Mouse (Mus musculus) kidney, embryonic 14.5 days (tissue): ENCODE data around the gene Efcab11. TPM values are rescaled to one million over a fixed set of nuclear protein-coding genes. Genes with fewer than 3 reads are reported as not detected.

Source experiments
- ATAC-seq: fragments of 200-750 bp; cut with Nextera tagmentation; 2 replicates; pipeline ENCODE4 v1.8.0; 2017; ENCODE audit warnings: moderate number of reproducible peaks, mild to moderate bottlenecking, moderate TSS enrichment, moderate library complexity; ENCODE audit not compliant: low FRiP score, low TSS enrichment
- H3K27ac ChIP-seq: fragments of 300-500 bp; sonication (generic); 2 replicates; pipeline ENCODE4 v1.5.1; 2014; ENCODE audit warnings: low read depth, mild to moderate bottlenecking, low read length, moderate library complexity, mixed read lengths
- H3K27me3 ChIP-seq: fragments of 300-500 bp; sonication (generic); 2 replicates; pipeline ENCODE4 v1.6.1; 2014; ENCODE audit warnings: mild to moderate bottlenecking, low read length; ENCODE audit not compliant: control insufficient read depth, insufficient read depth
- H3K36me3 ChIP-seq: fragments of 300-500 bp; sonication (generic); 2 replicates; pipeline ENCODE4 v1.6.1; 2014; ENCODE audit warnings: low read length, mixed read lengths; ENCODE audit not compliant: control insufficient read depth, insufficient read depth
- H3K4me1 ChIP-seq: fragments of 300-500 bp; sonication (generic); 2 replicates; pipeline ENCODE4 v1.6.1; 2014; ENCODE audit warnings: low read length, mixed read lengths; ENCODE audit not compliant: control insufficient read depth, insufficient read depth
- H3K4me2 ChIP-seq: fragments of 300-500 bp; sonication (generic); replicated peaks from 2 replicates; pipeline ENCODE4 v1.6.1; 2014; ENCODE audit warnings: low read depth, mild to moderate bottlenecking, low read length
- H3K4me3 ChIP-seq: fragments of 300-500 bp; sonication (generic); 2 replicates; pipeline ENCODE4 v1.5.1; 2014; ENCODE audit warnings: mild to moderate bottlenecking, low read length
- H3K9ac ChIP-seq: fragments of 300-500 bp; sonication (generic); 2 replicates; pipeline ENCODE4 v1.6.1; 2014; ENCODE audit warnings: low read depth, mild to moderate bottlenecking, low read length, moderate library complexity
- H3K9me3 ChIP-seq: fragments of 300-500 bp; sonication (generic); 2 replicates; pipeline ENCODE4 v1.6.1; 2016; ENCODE audit warnings: low read length; ENCODE audit not compliant: control insufficient read depth
- WGBS: fragments of 180-500 bp; shearing (Covaris S2); extraction: QIAGEN DNeasy Blood & Tissue Kit; methylation state at CpG from one replicate; pipeline ENCODE4 v1.1.7; 2014; 5-methylcytosine and 5-hydroxymethylcytosine counted together
- polyA plus RNA-seq: library from polyadenylated mRNA; unstranded; fragments of >200 nt; fragmentation: Nextera tagmentation; extraction: Ambion mirVana; gene quantifications from 2 replicates; pipeline ENCODE4 v1.2.1, GENCODE M21; 2014

Efcab11 gene
- polyA plus RNA-seq, 1 experiment from 2014 or later = 12.8 TPM

GRCm38 (mm10) chr12:99723791-99724190 lies 160.4 kb downstream of the Efcab11 start:
- no peaks in the 10 kb centered on the region for H3K27me3 ChIP-seq
- H3K4me1 ChIP-seq = no peaks in the 10 kb centered on the region
- H3K4me2 ChIP-seq = no peak overlapping the region
- H3K9ac ChIP-seq = no peak overlapping the region
- no peaks in the 10 kb centered on the region for H3K36me3 ChIP-seq
- 85% methylated on average over 8 of the region's 8 CpGs for WGBS
- no peaks in the 10 kb centered on the region for H3K9me3 ChIP-seq
- no peak overlapping the region for H3K27ac ChIP-seq
- no peak overlapping the region for H3K4me3 ChIP-seq
- no peak for ATAC-seq

- Histone ChIP-seq H3K9me3 (no peaks in the 10 kb centered on the region), H3K4me3 (no peak overlapping the region), H3K4me1 (peaks cover under 1% of the 10 kb centered on the region; the same call in 1 of the 2 replicates), H3K27me3 (no peaks in the 10 kb centered on the region), H3K36me3 (no peaks in the 10 kb centered on the region), H3K9ac (no peak overlapping the region), H3K4me2 (no peak overlapping the region), H3K27ac (no peak overlapping the region)
- 78% methylated on average over 10 of the region's 10 CpGs for WGBS
- ATAC-seq = no peak
These were observed 162.9 kb downstream of the Efcab11 start for GRCm38 (mm10) chr12:99721318-99721717.

GRCm38 (mm10) chr12:99719777-99720176 lies 164.5 kb downstream of the Efcab11 start:
- Histone ChIP-seq H3K4me1 (peaks cover 13% of the 10 kb centered on the region; the same call in 1 of the 2 replicates), H3K9me3 (no peaks in the 10 kb centered on the region), H3K27me3 (no peaks in the 10 kb centered on the region), H3K36me3 (no peaks in the 10 kb centered on the region), H3K4me2 (no peak overlapping the region), H3K4me3 (no peak overlapping the region), H3K9ac (no peak overlapping the region), H3K27ac (no peak overlapping the region)
- WGBS = 92% methylated on average over 11 of the region's 11 CpGs
- ATAC-seq = no peak

DNA sequence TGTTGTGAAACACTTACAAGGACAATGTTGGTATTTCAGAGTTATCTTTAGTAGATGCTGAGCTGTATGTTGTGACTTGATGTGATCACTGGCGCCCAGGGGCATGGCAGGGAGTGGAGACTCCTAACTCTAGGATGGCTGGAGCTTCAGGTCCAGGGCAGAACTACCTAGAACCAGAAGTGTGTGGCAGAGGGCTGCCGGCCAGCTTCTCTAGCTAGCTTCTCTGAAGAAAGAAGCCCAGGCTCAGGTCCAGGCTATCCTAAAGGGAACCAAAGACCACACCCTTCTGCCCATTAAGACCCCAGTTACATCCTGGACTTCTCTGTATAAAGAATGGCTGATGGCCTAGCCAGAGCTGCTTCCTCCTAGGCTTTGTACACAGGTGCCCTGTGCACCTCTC lies 166.1 kb downstream of the Efcab11 start:
- no peaks in the 10 kb centered on the region for H3K27me3 ChIP-seq
- H3K4me3 ChIP-seq = no peak overlapping the region
- no peak overlapping the region for H3K4me2 ChIP-seq
- no peaks in the 10 kb centered on the region for H3K9me3 ChIP-seq
- H3K4me1 ChIP-seq = peaks cover 13% of the 10 kb centered on the region; the same call in 1 of the 2 replicates
- H3K9ac ChIP-seq = no peak overlapping the region
- H3K36me3 ChIP-seq = no peaks in the 10 kb centered on the region
- ATAC-seq = no peak
- no peak overlapping the region for H3K27ac ChIP-seq
- 91% methylated on average over 2 of the region's 2 CpGs for WGBS

- peak; percentile 52; the same call in 1 of the 2 replicates for ATAC-seq
- WGBS = 26% methylated on average over 8 of the region's 8 CpGs
- no peaks in the 10 kb centered on the region for H3K9me3 ChIP-seq
- H3K4me1 ChIP-seq = peaks cover 13% of the 10 kb centered on the region; the same call in 1 of the 2 replicates
- H3K27ac ChIP-seq = no peak overlapping the region
- H3K9ac ChIP-seq = no peak overlapping the region
- no peaks in the 10 kb centered on the region for H3K27me3 ChIP-seq
- no peaks in the 10 kb centered on the region for H3K36me3 ChIP-seq
- H3K4me2 ChIP-seq = no peak overlapping the region
- no peak overlapping the region for H3K4me3 ChIP-seq
These were observed 168.1 kb downstream of the Efcab11 start for GRCm38 (mm10) chr12:99716038-99716610.

DNA sequence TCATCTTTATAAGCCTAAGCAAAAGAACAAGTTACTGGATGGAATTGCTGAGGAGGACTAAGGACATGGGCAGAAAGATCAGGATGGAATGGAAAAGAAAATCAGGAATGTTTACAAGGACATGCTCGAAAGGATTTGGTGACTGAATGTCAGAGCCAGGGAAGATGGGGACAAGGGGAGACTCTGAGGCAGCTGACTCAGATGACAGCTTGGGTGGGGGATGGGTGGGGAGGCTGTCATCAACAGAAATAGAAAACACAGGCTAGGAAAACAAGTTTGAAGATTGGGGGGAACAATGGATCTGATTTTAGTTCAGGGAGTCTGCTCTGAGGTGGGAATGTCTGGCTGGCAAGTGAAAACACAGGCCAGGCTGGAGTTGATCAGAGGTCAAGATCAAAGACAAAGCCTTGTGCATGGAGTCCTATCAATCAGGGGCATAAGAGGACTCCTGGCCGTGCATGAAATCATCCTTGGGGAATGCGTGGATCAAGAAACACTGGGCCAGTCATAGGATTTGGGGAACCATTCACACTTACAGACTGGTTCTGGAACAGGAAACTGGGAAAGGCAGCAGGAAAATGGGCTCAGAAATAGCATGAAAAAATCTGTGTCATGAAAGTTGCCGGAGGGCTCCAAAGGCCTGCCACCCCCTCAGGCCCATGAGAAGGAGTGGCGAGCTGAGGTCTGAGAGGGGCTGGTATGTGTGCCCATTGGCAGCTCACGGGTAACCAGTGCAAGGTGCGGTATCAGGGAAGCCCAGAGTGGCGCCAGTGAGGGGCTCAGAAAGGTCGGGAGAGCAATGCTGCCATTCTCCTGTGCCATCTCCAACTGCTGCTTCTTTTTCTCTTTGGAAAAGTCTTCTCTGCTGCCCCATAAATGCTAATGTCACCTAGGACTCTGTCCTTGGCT lies 168.9 kb downstream of the Efcab11 start:
- Histone ChIP-seq H3K4me1 (peaks cover 13% of the 10 kb centered on the region; the same call in 1 of the 2 replicates), H3K4me2 (no peak overlapping the region), H3K27ac (no peak overlapping the region), H3K9me3 (no peaks in the 10 kb centered on the region), H3K9ac (no peak overlapping the region), H3K4me3 (no peak overlapping the region), H3K36me3 (no peaks in the 10 kb centered on the region), H3K27me3 (no peaks in the 10 kb centered on the region)
- 40% methylated on average over 9 of the region's 9 CpGs for WGBS
- peak; percentile 12; the same call in 1 of the 2 replicates for ATAC-seq

- Histone ChIP-seq H3K27ac (no peak overlapping the region), H3K36me3 (no peaks in the 10 kb centered on the region), H3K4me2 (no peak overlapping the region), H3K4me3 (no peak overlapping the region), H3K4me1 (peaks cover 13% of the 10 kb centered on the region; the same call in 1 of the 2 replicates), H3K9me3 (no peaks in the 10 kb centered on the region), H3K27me3 (no peaks in the 10 kb centered on the region), H3K9ac (no peak overlapping the region)
- 36% methylated on average over 5 of the region's 5 CpGs for WGBS
- no peak for ATAC-seq
These were observed 172.0 kb downstream of the Efcab11 start for GRCm38 (mm10) chr12:99712214-99712613.

DNA sequence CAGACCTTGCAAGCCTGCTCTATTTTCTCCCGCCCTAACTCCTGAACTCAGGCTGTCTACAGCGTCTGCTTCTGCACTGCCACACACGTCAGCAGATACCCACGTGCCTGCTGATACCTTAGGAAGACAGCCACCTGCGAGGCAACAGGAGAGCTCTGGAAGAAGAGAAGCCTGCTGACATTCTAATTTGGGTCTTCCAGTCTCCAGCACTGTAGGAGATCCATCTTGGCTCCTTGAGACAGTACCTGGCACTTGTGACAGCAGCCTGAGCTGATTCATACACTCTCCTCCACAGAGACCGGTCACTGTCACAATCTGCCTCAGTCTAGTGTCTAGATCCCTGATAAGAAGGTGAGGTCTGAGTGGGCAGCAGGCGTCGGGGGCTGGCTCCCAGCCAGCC lies 182.0 kb downstream of the Efcab11 start:
- ATAC-seq = no peak
- H3K9ac ChIP-seq = no peak overlapping the region; the same call in 1 of the 2 replicates
- no peaks in the 10 kb centered on the region for H3K27me3 ChIP-seq
- H3K4me1 ChIP-seq = no peaks in the 10 kb centered on the region
- 82% methylated on average over 8 of the region's 8 CpGs for WGBS
- H3K4me2 ChIP-seq = no peak overlapping the region
- H3K36me3 ChIP-seq = no peaks in the 10 kb centered on the region
- no peak overlapping the region for H3K4me3 ChIP-seq
- no peak overlapping the region for H3K27ac ChIP-seq
- H3K9me3 ChIP-seq = no peaks in the 10 kb centered on the region

DNA sequence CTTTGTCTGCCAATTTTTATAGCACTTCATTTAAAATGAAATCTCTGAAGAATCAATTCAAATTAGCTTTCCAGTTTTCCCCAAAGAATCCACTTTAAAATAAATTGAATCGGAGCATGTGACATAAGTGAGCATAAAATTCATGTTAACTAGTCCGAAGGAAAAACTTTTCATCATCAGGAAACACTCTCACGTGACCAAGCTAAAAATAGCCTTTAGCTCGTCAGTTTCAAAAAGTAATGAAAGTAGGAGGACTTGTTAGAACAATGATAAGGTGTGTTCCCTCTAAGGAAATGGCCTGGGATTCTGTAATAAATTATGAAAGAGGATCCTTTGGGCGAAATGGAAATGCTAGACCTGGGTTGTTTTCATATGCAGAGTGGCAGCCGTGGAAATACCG lies 183.9 kb downstream of the Efcab11 start:
- no peaks in the 10 kb centered on the region for H3K27me3 ChIP-seq
- H3K27ac ChIP-seq = no peak overlapping the region
- no peak overlapping the region for H3K4me3 ChIP-seq
- no peaks in the 10 kb centered on the region for H3K9me3 ChIP-seq
- H3K4me1 ChIP-seq = no peaks in the 10 kb centered on the region
- no peak overlapping the region for H3K9ac ChIP-seq
- ATAC-seq = no peak
- no peaks in the 10 kb centered on the region for H3K36me3 ChIP-seq
- no peak overlapping the region for H3K4me2 ChIP-seq
- 54% methylated on average over 7 of the region's 7 CpGs for WGBS
